Mouse (Mus musculus): ENCODE data around the gene Tram2. TPM values are rescaled to one million over a fixed set of nuclear protein-coding genes. Genes with fewer than 3 reads are reported as not detected.

The Tram2 gene
- 0.77 and 1.4 TPM in 2 replicates for polyA plus RNA-seq (2021; fragmentation: Nextera tagmentation)
- long read RNA-seq, experiment 1, full-length matches to known transcripts = 1 of 4 reads
- long read RNA-seq, experiment 1, partial matches to known transcripts = 0 of 4 reads
- long read RNA-seq, experiment 1, other reads (novel, unspliced or antisense) = 3 of 4 reads
- long read RNA-seq, experiment 2, full-length matches to known transcripts = 1 of 3 reads
- long read RNA-seq, experiment 2, partial matches to known transcripts = 0 of 3 reads
- long read RNA-seq, experiment 2, other reads (novel, unspliced or antisense) = 2 of 3 reads

GRCm38 (mm10) chr1:21079217-21079773 lies at the start of gene Tram2:
Gene Tram2, minus strand, starts transcription at chr1:21079229.

GRCm38 (mm10) chr1:20951300-20951763 lies 127.7 kb downstream of the Tram2 start, which contains the start of gene Efhc1:
Gene Efhc1, plus strand, starts transcription at chr1:20951626.

Other genes starting within 250 kb of the Tram2 start
- 26.9 and 30.1 TPM in 2 replicates for gene Paqr8, start 188.6 kb downstream of the Tram2 start, polyA plus RNA-seq (2021; fragmentation: Nextera tagmentation)
- gene Efhc1, start 127.6 kb downstream of the Tram2 start, polyA plus RNA-seq (2021; fragmentation: Nextera tagmentation) = 1.0 and 2.7 TPM in 2 replicates
- 94.2 and 95.5 TPM in 2 replicates for gene Tmem14a, start 139.3 kb upstream of the Tram2 start, polyA plus RNA-seq (2021; fragmentation: Nextera tagmentation)
- gene Gsta3, start 161.4 kb upstream of the Tram2 start, polyA plus RNA-seq (2021; fragmentation: Nextera tagmentation) = 0.34 and 0.59 TPM in 2 replicates